Mouse (Mus musculus) large intestine, adult 2 months (tissue): ENCODE measurements around the gene Cyb5b. TPM values are rescaled to one million over a fixed set of nuclear protein-coding genes. Genes with fewer than 3 reads are reported as not detected.
A peak's percentile ranks its signal among the peaks of the same experiment; 100 is the strongest.
"Not testable (repeated sequence)": the region's sequence is repeated elsewhere in the genome, so short reads cannot be mapped to it uniquely, and the experiment has no call there.

ENCODE experiments used
- DNase-seq: peaks from one replicate; pipeline ENCODE4 v3.0.0-alpha.2; 2012; ENCODE audit warnings: low read depth, low spot score
- WGBS: fragments of 180-500 bp; shearing (Covaris S2); methylation state at CpG from one replicate; pipeline ENCODE4 v1.1.7; 2018; 5-methylcytosine and 5-hydroxymethylcytosine counted together
- polyA plus RNA-seq: library from polyadenylated mRNA; depleted of rRNA; stranded (reverse); fragments of >200 nt; gene quantifications from 2 replicates; pipeline ENCODE4 v1.2.3, GENCODE M21; 2012; rRNA removed

Cyb5b gene
- polyA plus RNA-seq, result 107 and 208 TPM in 2 replicates

DNA sequence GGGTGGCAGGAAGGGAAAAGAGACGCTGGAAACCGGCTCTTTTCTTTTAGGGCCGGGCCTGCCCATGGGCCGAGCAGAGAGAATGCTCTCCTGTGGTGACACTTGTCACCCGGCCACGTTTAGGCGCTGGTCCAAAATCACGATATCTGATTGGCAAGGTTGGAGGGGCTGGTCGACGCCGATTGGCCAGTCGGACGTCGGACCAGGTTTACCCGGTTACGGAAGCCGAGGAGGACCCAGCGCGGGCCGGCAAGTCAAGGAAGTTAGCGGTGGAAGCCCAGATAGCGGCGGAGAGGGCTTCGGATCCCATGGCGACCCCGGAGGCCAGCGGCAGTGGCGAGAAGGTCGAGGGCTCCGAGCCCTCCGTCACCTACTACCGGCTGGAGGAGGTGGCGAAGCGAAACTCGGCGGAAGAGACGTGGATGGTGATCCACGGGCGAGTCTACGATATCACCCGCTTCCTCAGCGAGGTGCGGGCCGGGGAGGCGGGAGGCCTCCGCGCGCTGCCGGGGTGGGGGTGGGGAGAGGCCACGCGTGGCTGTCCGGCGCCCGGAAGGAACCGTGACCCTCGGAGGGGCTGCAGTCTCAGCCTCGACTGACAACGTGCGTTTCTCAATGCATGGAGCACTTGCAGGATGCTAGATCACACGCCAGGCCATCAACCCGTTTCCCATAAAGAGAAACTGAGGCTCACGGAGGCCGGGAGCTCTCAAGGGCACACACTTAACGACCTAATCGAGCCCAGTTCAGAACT lies at the start of gene Cyb5b:
Gene Cyb5b (plus strand): TSS at position 237 of the 754 bp plus-strand sequence.
- DNase-seq, result peak; percentile 94
- under 1% methylated on average over 65 of the region's 65 CpGs for WGBS

GRCm38 (mm10) chr8:107104547-107104946 lies 45.9 kb upstream of the Cyb5b start:
- 11% methylated on average over 4 of the region's 4 CpGs for WGBS
- DNase-seq, result no peak

GRCm38 (mm10) chr8:107108089-107108488 lies 42.4 kb upstream of the Cyb5b start:
- 94% methylated on average over 5 of the region's 5 CpGs for WGBS
- DNase-seq, result not testable (repeated sequence)

- whole genome bisulfite sequencing, result 65% methylated on average over 23 of the region's 23 CpGs
- DNase-seq, result no peak
These were observed 41.3 kb upstream of the Cyb5b start for GRCm38 (mm10) chr8:107108978-107109720.

- DNase-seq, result no peak
- WGBS, result 76% methylated on average over 5 of the region's 5 CpGs
These were observed 40.5 kb upstream of the Cyb5b start for GRCm38 (mm10) chr8:107109816-107110435.

GRCm38 (mm10) chr8:107110629-107111330 lies 39.7 kb upstream of the Cyb5b start:
- no peak for DNase-seq
- 82% methylated on average over 9 of the region's 9 CpGs for WGBS

- no peak for DNase-seq
- WGBS, result 86% methylated on average over 9 of the region's 11 CpGs
These were observed 38.9 kb upstream of the Cyb5b start for GRCm38 (mm10) chr8:107111340-107112105.

GRCm38 (mm10) chr8:107113209-107113608 lies 37.2 kb upstream of the Cyb5b start:
- 52% methylated on average over 4 of the region's 4 CpGs for WGBS
- no peak for DNase-seq

- 24% methylated on average over 19 of the region's 19 CpGs for WGBS
- no peak for DNase-seq
These were observed 36.1 kb upstream of the Cyb5b start for GRCm38 (mm10) chr8:107114150-107115007.

DNA sequence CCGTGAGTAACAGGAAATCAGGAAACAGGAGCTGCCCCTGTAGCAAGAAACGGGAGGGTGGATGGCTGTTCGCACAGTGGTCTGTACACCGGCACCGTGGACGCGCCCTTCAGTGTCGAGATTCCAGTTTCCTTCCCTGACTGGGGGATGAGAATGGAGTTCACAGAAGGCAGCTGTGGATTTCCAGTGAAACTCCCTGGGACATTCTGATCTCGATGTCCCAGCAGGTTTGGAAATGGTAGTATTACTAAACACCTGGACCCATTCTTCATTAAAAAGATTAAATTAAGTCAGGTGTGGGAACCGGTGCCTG lies 35.5 kb upstream of the Cyb5b start:
- WGBS, result 25% methylated on average over 10 of the region's 10 CpGs

GRCm38 (mm10) chr8:107116023-107116422 lies 34.4 kb upstream of the Cyb5b start:
- DNase-seq, result peak; percentile 82
- WGBS, result 4% methylated on average over 11 of the region's 11 CpGs

More for the DNA sequence above, 35.5 kb upstream of the Cyb5b start:
- no peak for DNase-seq

GRCm38 (mm10) chr8:107117019-107117418 lies 33.4 kb upstream of the Cyb5b start:
- DNase-seq, result peak; percentile 97

GRCm38 (mm10) chr8:107118803-107119233 lies 31.6 kb upstream of the Cyb5b start:
- no peak for DNase-seq
- 11% methylated on average over 7 of the region's 7 CpGs for WGBS

More at GRCm38 (mm10) chr8:107117019-107117418, 33.4 kb upstream of the Cyb5b start:
- 6% methylated on average over 2 of the region's 2 CpGs for WGBS

DNA sequence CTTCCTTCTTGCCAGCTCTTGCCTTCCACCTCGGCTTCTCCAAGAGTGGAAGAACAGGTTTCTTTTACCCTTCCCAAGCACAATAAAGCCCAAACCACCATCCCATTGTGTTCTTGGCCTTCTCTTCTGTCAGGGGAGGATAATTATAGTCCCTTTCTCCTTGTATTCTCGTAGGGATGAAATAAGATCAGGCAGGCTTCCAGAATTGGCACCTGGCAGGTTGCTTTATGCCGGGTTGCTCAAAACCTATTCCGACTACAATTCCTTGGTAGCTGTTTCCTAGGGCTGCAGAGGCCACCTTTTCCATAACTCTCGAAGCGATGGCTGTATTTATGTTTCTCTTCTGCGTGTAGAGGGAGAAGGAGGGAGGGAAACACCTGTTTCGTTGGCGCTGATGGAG lies 31.0 kb upstream of the Cyb5b start:
- WGBS, result 27% methylated on average over 9 of the region's 9 CpGs
- DNase-seq, result no peak

- no peak for DNase-seq
These were observed 29.6 kb upstream of the Cyb5b start for GRCm38 (mm10) chr8:107120806-107121205.

DNA sequence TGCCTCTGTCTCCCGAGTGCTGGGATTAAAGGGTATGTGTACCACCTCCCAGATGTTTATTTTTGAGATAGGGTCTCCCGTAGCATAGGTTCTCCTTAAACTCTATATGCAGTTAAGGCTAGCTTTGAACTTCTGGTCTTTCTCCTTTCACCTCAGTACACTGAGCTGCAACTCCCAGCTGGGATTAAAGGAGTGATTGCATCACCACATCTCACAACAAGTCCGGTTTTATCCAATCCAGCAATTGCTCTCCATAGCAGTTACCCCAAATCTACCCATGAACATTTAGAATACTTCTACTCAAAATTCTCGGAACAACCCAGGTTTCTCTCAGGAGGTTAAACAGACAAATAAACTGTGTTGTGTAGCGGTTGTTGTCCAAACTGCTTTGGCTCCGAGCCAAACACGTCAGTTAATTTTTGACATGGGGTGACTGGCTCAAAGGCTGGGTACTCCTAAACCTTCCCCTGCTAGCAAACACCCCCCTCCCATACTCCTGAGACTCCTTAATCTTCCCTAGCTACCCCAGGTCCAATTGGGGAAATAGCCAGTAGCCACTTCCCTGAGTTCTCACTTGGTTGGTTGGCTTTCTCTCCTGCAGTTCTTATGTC lies 28.7 kb upstream of the Cyb5b start:
- DNase-seq, result no peak
- WGBS, result 75% methylated on average over 7 of the region's 7 CpGs

DNA sequence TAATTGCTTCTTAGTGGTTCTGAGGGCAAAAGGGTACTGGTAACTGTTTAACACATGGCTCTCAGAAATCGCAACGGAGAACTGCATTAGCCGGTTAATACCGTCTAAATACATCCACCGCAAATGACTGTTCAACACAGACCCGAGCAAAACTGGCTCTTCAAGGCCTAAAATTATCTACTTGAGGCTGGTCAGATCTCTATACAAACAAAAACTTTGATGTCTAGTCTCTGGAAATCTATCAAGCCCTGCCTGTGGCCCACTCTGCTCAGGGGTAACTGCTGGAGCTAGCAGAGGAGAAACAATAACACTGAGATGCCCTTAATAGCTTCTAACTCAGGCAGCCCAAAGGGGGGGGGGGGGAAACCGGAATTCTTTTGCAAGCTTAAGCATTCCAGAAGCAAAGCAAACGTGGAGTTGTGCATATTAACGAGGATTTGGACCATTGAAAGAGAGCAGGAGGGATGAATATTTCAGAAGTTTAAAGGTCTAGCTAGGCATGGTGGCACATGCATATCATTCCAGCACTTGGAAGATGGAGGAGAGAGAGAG lies 27.3 kb upstream of the Cyb5b start:
- WGBS, result 50% methylated on average over 9 of the region's 9 CpGs

DNA sequence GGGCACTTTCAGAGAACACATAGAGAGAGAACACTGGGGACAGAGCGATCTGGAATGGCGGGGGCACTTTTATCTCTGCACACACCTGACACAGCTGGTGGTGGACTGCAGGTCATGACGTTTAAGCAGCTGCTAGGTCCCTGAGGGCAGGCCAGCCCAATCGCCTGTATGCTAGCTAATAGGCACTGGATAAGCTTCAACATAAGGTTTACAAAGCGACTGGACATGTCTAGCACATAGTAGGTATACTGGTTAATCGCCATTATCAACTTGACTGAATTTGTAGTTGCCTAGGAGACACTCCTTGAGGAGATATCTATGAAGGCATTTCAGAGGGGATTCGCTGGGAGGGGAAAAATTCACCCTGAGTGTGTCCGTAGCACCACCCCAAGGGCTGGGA lies 26.1 kb upstream of the Cyb5b start:
- no peak for DNase-seq
- WGBS, result 88% methylated on average over 8 of the region's 8 CpGs

More for the DNA sequence above, 27.3 kb upstream of the Cyb5b start:
- DNase-seq, result no peak
